Mouse (Mus musculus): ENCODE measurements at regions not wholly inside any gene's neighbourhood (a gene's known extent, or its start where the extent isn't known, plus 50 kb on each side); places are given as distances from the start of the nearest gene placed in this dataset.

- no peak for DNase-seq
These were observed 105.4 kb downstream of the Ahr start for GRCm38 (mm10) chr12:35429473-35429872.

- no peak for DNase-seq
These were observed 115.6 kb downstream of the Ahr start for GRCm38 (mm10) chr12:35419206-35419605.

GRCm38 (mm10) chr12:35417943-35418342, 116.9 kb downstream of the Ahr start:
- no peak for DNase-seq

- DNase-seq: no peak
These were observed 118.3 kb downstream of the Ahr start for GRCm38 (mm10) chr12:35416583-35416982.

- no peak for DNase-seq
These were observed 122.1 kb downstream of the Ahr start for GRCm38 (mm10) chr12:35412715-35413114.

GRCm38 (mm10) chr12:35408461-35408860, 126.4 kb downstream of the Ahr start:
- no peak for DNase-seq

- DNase-seq: no peak
These were observed 126.8 kb downstream of the Ahr start for GRCm38 (mm10) chr12:35408044-35408443.

- no peak for DNase-seq
These were observed 133.0 kb downstream of the Ahr start for GRCm38 (mm10) chr12:35401853-35402252.

GRCm38 (mm10) chr12:35401219-35401618, 133.6 kb downstream of the Ahr start:
- no peak for DNase-seq

- DNase-seq: no peak
These were observed 139.6 kb downstream of the Ahr start for GRCm38 (mm10) chr12:35395211-35395610.

GRCm38 (mm10) chr12:35392111-35392510, 142.7 kb downstream of the Ahr start:
- DNase-seq: no peak

- no peak for DNase-seq
These were observed 144.6 kb downstream of the Ahr start for GRCm38 (mm10) chr12:35390266-35390665.

- DNase-seq: no peak
These were observed 145.0 kb downstream of the Ahr start for GRCm38 (mm10) chr12:35389839-35390238.

GRCm38 (mm10) chr12:35384211-35384610, 150.6 kb downstream of the Ahr start:
- no peak for DNase-seq

GRCm38 (mm10) chr12:35377266-35377665, 157.6 kb downstream of the Ahr start:
- no peak for DNase-seq

- no peak for DNase-seq
These were observed 158.5 kb downstream of the Ahr start for GRCm38 (mm10) chr12:35376365-35376764.

- DNase-seq: no peak
These were observed 176.9 kb downstream of the Ahr start for GRCm38 (mm10) chr12:35357901-35358300.

GRCm38 (mm10) chr12:35338191-35338954, 196.5 kb downstream of the Ahr start:
- no peak for DNase-seq

- DNase-seq: no peak
These were observed 198.5 kb downstream of the Ahr start for GRCm38 (mm10) chr12:35336314-35336713.

- DNase-seq: no peak
These were observed 200.3 kb downstream of the Ahr start for GRCm38 (mm10) chr12:35334344-35335075.

- DNase-seq: no peak
These were observed 203.5 kb downstream of the Ahr start for GRCm38 (mm10) chr12:35331303-35331702.

GRCm38 (mm10) chr12:35329699-35330098, 205.1 kb downstream of the Ahr start:
- DNase-seq: no peak

GRCm38 (mm10) chr12:35319571-35319970, 215.3 kb downstream of the Ahr start:
- DNase-seq: no peak

GRCm38 (mm10) chr12:35317046-35317445, 217.8 kb downstream of the Ahr start:
- DNase-seq: no peak
